Mouse (Mus musculus) lung, postnatal 25 days (tissue): Measurements from ENCODE around the gene Olfr709-ps1.
A peak's percentile ranks its signal among the peaks of the same experiment; 100 is the strongest.
"Not testable (repeated sequence)": the region's sequence is repeated elsewhere in the genome, so short reads cannot be mapped to it uniquely, and the experiment has no call there.

Experiments used
- DNase-seq: peaks from one replicate; pipeline ENCODE4 v3.0.0; 2022; ENCODE audit warnings: low spot score

The Olfr709-ps1 gene

DNA sequence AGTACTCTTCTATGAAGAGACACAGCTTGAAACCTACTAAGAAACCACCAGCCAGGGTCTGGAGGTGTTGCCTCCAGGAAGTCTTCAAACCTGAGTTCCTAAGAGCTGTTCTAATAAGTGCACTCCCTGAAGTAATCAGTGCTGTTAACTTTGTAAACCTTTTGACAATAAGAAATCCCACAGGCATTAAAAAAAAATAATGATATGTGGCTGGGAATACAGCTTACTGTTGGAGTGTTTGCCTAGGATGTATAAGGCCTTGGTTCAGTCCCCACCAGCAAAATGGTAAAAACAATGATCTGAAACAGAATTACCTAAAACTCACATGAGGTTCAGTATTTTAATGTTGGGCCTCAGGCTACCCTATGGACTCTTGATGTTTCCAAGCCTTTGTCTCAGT is at the start of gene Olfr709-ps1:
Olfr709-ps1 (minus strand) TSS at position 101 of the 400 bp plus-strand sequence.
- no peak for DNase-seq

DNA sequence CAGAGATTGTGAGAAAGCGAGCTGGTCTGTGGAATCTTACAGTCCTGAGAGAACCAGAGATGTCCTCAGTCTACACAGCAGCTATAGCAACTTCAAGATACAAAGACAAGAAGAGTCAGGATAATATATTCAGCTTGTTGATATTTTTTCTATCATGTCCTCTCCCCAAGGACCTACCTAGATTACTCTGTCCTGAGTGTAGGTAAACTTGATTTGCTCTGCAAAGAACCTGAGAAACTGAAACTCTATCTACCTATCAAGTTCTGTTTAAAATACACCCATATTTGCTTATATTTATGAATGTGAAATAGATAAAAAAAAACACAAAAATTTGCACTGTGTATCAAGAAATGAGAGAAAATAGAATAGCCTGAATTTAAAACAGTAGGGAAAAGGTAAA is 43.3 kb upstream of the Olfr709-ps1 start, which contains the start of gene Olfr711:
Olfr711 (minus strand) TSS at position 101 of the 400 bp plus-strand sequence.
- no peak for DNase-seq

DNA sequence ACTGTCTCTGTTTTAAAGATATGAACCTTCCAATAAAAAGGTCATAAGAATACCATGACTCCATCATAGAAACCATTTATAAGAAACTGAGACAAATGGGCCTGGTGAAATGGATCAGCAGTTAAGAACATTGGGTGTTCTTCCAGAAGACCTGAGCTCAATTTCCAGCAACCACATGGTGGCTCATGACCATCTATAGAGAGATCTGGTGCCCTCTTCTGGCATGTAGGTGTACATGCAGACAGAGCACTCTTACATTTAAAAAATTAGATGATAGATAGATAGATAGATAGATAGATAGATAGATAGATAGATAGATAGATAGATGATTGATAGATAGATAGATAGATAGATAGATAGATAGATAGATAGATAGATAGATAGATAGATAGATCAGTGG is 35.5 kb upstream of the Olfr709-ps1 start:
- peak; percentile 2 for DNase-seq

DNA sequence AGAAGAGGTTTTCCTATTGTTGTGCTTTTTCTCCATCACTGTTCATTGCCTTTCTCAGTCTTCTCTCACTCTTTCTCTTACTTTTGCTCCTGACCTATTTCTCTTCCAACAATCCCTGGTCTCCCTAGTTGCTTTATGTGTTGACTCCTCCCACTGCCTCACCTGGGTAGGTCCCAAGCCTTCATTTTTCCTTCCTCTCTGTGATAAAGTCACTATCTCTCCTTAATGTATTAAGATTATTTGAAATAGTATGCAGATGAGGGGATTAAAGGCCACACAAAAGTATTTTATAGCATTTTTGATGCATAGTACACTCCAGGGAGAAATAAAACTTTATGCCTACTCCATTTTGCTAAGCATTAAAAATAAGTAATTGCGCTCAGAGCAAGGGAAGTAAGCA is 31.8 kb upstream of the Olfr709-ps1 start, which contains the start of gene Olfr6:
Olfr6 (minus strand) TSS at position 101 of the 400 bp plus-strand sequence.
- DNase-seq = no peak

DNA sequence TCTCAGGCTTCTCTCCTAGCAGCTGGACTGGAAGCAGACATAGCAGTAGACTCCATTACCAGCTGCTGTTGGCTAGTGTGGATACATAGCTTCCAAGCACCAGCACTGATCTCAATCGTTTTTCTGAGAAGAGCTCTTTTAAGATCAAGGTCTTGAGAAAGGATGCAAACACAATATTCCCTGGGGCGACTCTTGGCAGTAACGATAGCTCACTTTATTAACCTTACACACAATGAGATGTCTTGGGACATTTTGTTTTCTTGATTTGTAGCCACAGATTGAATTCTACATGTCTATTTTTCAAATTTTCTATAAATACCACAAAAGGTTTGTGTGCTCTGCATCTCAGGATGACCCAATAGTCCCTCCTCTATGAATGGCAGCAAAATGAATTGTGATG is 16.2 kb upstream of the Olfr709-ps1 start, which contains the start of gene Olfr710:
Olfr710 (minus strand) TSS at position 101 of the 400 bp plus-strand sequence.
- no peak for DNase-seq

DNA sequence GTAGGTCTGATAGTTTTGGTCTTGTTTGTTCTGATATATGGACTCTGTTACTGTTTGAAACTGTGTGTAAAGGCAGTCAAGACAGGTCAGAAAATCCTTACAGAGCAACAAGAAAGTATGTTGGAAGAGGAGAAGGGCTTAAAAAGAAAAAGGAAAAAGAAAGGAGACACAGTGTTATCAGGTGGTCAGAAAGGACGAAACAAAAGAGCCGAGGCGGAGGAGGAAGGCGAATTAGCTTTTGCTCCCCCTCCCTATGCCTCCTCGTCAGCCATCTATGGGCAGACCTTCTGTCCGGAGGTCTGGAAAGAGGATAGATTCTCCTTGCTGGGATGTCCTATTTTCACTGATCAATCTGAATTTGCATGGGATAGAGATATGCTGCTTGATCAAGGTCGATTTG is 11.1 kb downstream of the Olfr709-ps1 start:
- not testable (repeated sequence) for DNase-seq

DNA sequence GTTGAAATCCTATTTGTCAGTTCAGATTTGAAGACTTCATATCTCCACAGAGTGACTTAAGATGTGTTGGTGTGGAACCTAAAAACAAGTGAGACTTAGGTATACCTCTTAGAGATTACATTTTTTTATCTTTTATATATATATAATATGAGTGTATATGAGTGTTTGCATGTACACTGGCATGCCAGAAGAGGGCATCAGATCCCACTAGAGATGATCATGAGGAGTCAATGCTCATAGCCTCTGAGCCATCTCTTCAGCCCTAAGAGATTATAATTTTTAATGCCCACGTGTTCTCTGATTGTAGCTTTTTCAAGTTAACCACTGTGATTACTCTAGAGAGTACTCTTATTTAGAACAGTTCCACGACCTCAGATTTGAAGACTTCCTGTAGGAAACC is 24.3 kb downstream of the Olfr709-ps1 start, which contains the start of gene Olfr1532-ps1:
Olfr1532-ps1 (plus strand) TSS at position 326 of the 400 bp plus-strand sequence.
- no peak for DNase-seq

DNA sequence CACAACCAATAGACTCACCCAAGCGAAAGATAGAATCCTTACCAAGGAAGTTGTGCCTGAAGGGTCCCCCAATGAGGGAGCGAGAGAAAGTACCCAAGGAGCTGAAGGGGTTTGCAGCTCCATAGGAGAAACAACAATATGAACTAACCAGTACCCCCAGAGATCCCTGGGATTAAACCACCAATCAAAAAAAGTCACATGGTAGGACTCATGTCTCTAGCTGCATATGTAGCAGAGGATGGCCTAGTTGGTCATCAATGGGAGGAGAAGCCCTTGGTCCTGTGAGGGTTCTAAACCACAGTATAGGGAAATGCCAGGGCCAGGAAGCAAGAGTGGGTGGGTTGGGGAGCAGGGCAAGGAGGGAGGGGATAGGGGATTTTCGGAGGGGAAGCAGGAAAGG is 30.9 kb downstream of the Olfr709-ps1 start, which contains the start of gene Olfr707:
Olfr707 (minus strand) TSS at position 101 of the 400 bp plus-strand sequence.
- not testable (repeated sequence) for DNase-seq

DNA sequence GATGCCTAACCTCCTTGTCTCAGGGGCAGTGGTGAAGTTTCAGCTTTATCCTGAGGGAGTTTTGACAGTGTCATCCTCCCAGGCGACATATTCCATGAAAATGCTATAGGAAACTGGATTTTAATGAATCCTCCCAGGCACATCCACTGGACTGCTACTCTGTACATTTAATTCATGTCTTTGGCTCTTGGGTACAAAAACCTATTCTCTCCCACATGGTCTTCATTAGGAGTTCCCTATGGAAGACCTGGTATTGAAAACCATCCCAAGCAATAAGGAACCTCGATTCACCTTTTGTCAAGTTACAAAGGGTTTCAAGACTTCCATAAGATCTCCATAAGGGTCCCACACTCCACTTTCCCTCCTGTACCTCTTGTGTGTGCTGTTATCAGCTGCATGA is 44.0 kb downstream of the Olfr709-ps1 start, which contains the start of gene Olfr706:
Olfr706 (minus strand) TSS at position 101 of the 400 bp plus-strand sequence.
- DNase-seq = no peak

DNA sequence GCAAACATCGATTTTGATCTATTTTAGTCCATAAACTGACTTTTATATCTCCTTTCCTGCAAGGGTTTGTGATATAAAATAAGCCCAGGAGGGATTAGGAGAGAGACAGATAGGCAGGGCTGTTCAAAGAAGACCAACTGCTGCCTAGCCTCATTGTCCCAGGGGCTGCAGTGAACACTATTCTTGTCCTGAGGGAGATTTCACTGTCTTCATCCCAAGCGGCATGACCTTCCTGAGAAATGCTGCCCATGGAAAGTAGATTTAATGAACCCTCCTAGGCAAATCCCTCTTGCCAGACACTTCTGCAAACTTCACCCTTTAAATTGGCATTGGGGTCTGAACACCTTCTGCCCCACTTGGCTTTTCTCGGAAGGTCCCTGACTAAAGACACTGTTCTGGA is 55.2 kb downstream of the Olfr709-ps1 start, which contains the start of gene Olfr705:
Olfr705 (minus strand) TSS at position 101 of the 400 bp plus-strand sequence.
- DNase-seq = no peak
